Mouse (Mus musculus) heart, adult 8-10 months (tissue): ENCODE data around the gene Rbm8a2. TPM values are rescaled to one million over a fixed set of nuclear protein-coding genes. Genes with fewer than 3 reads are reported as not detected.
"Not testable (repeated sequence)": the region's sequence is repeated elsewhere in the genome, so short reads cannot be mapped to it uniquely, and the experiment has no call there.

ENCODE experiments used
- DNase-seq: peaks from one replicate; pipeline ENCODE4 v3.0.0; 2022; ENCODE audit warnings: low spot score
- total RNA-seq, 4 experiments: library from RNA; stranded (reverse); gene quantifications; 2 replicates each; pipeline ENCODE4 v1.2.4; 2022

Gene Rbm8a2
- total RNA-seq: not detected

GRCm38 (mm10) chr1:175979014-175979413 lies at the start of gene Rbm8a2:
Gene Rbm8a2 (minus strand): TSS chr1:175979114.
- DNase-seq: not testable (repeated sequence)

- DNase-seq: no peak
Measured at GRCm38 (mm10) chr1:176028397-176028796, 49.5 kb upstream of the Rbm8a2 start.

DNA sequence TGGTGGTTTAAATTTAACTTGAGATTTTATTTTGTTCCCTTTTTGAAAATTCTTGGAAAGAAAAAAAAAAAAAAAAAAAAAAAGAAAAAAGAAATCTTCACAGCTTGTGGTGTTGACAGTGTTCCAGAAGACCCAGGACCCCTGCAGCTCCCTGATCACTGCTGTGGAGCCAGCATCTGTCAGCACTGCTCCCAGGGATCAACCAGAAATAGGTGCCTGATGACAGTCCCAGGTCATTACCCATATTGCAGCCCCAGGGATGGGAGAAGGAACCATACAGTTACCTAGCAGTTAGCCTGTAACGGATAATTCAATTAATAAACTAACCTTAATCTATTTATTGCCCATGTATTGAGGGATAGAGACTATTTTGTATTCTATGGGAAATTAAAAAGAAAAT lies 45.6 kb upstream of the Rbm8a2 start:
- DNase-seq: no peak

- no peak for DNase-seq
Measured at GRCm38 (mm10) chr1:176018523-176018922, 39.6 kb upstream of the Rbm8a2 start.

DNA sequence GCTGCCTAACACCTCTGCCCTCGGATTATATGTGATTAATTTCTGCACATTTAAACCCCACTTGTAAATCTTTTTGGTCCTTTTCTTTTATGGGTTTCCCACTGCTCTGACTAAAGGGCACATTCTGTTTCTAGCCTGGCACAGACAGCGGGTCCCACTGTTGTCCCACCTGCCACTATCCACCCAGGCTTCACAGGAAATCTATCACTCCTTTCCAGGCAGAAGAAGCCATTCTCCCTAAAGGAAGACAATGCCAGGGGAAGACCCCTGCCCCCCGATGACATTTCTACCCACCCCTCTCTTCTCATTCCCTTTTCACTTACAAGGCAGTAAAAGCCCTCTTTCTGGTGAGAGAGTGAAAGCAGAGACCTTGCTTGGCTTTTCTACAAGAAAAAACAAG lies 37.2 kb upstream of the Rbm8a2 start:
- DNase-seq: no peak

- DNase-seq: no peak
Measured at GRCm38 (mm10) chr1:176013497-176014268, 34.8 kb upstream of the Rbm8a2 start.

- DNase-seq: no peak
Measured at GRCm38 (mm10) chr1:176011535-176011934, 32.6 kb upstream of the Rbm8a2 start.

DNA sequence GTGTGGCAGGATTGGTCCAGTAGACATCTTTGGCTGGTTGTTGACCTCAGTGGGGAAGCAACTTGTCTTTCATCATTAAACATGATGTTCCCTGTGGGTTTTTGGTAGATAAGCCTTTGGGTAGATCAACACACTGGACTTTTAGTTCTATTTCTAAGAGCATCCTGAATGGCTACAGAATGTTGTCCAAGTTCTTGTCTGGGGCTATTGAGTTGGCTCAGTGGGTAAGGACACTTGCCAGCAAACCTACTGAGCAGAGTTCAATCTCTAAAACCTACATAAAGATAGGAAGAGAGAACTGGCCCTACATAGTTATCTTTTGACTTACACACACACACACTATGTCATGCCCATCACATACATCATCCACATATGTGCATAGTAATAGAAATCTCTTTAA lies 32.2 kb upstream of the Rbm8a2 start:
- no peak for DNase-seq

GRCm38 (mm10) chr1:176008411-176008810 lies 29.5 kb upstream of the Rbm8a2 start:
- DNase-seq: no peak

DNA sequence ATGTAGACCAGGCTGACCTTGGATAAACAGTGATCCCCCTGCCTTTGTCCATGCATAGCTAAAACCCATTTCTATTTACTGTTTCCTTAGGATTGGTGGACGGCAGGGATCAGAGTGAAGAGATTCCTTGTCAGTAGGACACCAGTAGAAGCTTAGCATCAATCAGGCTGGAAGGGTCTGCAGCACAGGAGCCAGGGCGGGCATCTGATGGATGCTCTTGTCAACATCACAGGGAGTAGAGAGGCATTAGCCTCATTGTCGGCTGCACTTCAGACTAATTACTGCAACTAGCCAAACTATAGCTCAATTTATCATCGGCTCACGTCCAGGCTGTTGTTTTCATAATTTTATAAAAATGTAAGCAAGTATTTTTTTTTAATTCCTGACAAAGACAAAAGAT lies 21.7 kb upstream of the Rbm8a2 start:
- no peak for DNase-seq

- DNase-seq: no peak
Measured at GRCm38 (mm10) chr1:175997076-175997651, 18.2 kb upstream of the Rbm8a2 start.

DNA sequence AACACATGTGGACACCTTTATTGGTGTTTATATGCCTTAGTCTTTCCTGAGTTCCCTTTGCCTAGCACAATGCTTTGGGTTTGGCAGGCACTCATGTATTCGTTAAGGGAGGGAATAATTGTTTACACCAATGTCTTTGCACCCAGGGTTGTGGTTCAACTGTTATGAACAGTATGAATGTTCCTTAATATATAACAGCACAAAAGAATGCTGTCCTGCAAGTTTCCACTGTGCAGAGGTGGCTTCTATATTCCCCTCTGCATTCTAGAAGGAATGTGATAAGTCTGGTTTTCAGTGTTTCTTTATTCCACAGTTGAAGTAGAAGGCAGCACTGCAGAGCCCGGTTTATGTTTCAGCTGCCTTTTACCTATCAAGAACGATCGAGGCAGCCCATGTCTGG lies 10.0 kb upstream of the Rbm8a2 start:
- no peak for DNase-seq

DNA sequence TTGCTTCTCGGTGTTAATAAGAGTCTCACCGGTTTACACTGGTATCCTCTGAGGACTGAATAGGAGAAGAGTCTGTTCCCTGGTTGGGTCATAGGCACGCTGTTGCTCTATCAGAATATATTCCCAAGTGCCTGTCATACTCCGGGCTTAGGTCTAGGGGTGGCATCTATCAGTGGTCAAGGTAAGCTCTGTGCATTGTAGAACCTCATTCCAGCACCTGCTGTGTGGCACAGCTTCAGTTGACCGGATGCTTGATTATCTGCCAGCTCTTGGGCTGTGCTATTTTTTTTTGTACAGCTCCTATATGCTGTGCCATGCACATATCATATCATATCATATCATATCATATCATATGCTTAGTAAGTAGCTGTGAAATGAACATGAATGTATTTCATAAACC lies 9.5 kb upstream of the Rbm8a2 start:
- DNase-seq: no peak

DNA sequence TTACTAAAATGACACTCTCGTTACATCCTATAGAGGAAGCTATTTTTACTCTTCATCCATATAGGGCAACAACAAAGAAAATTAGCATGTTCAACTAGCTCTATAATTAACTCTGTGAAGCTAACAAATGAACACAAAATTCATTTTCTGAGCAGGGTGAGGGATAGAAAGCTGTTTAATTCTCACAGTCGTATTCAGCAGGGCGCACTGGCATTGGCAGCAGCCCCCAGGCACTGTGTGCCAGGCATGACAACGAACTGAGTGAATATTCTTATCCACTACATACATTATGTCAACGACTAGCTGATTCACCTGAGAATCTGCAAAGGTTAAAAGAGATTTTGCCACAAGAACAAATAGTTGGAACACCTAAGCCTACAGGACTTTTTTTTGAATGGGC lies 8.2 kb downstream of the Rbm8a2 start:
- no peak for DNase-seq

DNA sequence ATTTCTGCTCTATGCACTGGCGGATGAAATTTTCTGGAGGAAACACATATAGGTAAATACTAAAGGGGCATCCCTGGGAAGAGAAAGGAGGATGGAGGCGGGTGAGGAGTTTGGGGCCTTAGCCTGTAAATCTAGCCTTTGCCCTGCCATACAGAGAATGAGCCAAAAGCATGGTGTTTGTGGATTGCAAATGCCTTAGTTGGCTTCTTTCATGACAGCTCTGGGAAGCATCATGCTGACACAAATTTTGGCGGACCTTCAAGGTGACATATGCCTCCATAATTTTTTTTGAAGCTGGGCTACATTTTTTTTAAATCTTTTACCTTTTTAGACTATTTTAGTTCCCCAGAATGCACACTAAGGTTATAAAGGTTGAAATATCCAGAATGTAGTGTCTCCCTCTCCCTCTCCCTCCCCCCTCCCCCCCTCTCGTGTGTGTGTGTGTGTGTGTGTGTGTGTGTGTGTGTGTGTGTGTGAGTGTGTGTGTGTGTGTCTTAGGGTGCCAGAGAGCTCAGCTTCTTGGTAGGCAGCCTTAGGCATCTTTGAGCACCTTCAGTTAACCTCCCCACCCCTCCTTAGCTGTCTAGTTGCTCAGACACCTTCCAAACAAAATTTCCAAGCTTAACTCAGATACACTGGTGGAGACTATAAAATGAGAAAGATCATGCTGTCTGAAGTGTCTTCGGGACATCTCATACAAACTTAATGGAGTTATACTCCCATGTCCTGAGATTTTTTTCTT lies 11.7 kb downstream of the Rbm8a2 start:
- no peak for DNase-seq

GRCm38 (mm10) chr1:175961786-175962185 lies 17.1 kb downstream of the Rbm8a2 start:
- DNase-seq: no peak

GRCm38 (mm10) chr1:175950851-175951250 lies 28.1 kb downstream of the Rbm8a2 start:
- DNase-seq: no peak

DNA sequence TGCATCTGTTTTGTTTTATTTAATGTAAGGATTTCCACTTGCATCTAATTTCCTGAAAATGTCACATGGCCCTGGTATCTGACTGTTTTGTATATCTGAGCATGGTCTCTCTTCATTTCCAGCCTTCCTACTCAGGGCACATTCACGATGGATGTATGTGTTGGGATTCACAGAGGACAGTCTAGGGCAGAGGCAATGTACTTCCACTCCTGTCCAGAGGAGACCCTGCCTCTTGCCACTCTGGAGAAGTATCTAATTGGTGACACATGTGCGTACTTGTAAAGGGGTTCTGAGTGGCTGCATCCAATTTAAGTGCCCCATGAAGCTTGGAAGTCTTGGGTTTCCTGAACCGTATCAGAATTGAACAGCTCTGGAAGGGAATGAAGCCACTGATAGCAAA lies 28.5 kb downstream of the Rbm8a2 start:
- no peak for DNase-seq

- DNase-seq: no peak
Measured at GRCm38 (mm10) chr1:175946718-175947315, 32.1 kb downstream of the Rbm8a2 start.

DNA sequence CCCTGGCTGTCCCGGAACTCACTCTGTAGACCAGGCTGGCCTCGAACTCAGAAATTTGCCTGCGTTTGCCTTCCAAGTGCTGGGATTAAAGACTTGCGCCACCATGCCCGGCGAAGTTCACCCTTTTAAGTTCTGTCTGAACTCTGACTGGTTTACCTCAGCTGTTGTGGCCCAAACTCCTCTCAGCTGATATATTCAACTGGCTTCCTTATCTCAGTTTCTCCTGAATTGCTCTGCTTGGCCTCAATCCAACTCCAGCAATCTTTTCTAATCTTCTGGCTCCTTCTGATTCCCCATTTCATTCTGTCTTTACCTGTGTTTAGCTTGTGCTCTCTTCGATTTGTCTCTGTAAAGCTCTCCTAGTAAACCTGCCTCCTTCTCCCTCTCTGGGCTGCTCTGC lies 35.7 kb downstream of the Rbm8a2 start:
- no peak for DNase-seq

DNA sequence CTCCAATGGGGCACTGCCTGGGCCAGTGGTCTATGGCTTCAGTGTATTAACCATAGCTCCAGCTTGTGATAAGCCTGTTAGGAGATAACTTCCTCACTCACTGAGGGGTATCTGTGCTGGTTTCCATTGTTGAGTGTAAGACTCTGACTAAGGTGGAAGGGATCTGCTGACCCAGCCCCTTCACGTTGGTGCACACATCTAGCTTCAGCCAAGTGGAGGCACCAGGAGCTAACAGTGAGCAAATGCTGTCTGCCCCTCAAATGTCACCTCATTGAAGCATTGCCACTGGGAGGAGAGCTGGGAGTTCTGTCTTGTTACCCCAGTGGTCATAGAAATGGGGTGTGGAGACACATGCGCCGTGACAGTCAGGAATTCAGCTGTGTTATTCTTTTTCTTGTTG lies 40.2 kb downstream of the Rbm8a2 start:
- no peak for DNase-seq

- DNase-seq: peak; percentile 48
Measured at GRCm38 (mm10) chr1:175936282-175936737, 42.6 kb downstream of the Rbm8a2 start.
